Mouse (Mus musculus) myocyte (in vitro differentiated cells): ENCODE data around the gene Sostdc1. TPM values are rescaled to one million over a fixed set of nuclear protein-coding genes. Genes with fewer than 3 reads are reported as not detected.

Source experiments
- H3K27me3 ChIP-seq: one replicate; pipeline ENCODE4 v1.6.1; 2011; ENCODE audit not compliant: control insufficient read depth, insufficient read depth, insufficient read length
- H3K36me3 ChIP-seq: one replicate; pipeline ENCODE4 v1.6.1; 2011; ENCODE audit not compliant: control insufficient read depth, insufficient read depth
- H3K4me2 ChIP-seq: one replicate; pipeline ENCODE4 v1.6.1; 2011; ENCODE audit warnings: low read depth, control low read depth
- H3K4me3 ChIP-seq: one replicate; pipeline ENCODE4 v1.5.1; 2011; ENCODE audit warnings: mild to moderate bottlenecking, control low read depth, moderate library complexity
- H3K79me2 ChIP-seq: one replicate; pipeline ENCODE4 v1.6.1; 2011; ENCODE audit not compliant: control insufficient read depth, insufficient read depth
- H3ac ChIP-seq: one replicate; pipeline ENCODE4 v1.6.1; 2011; ENCODE audit not compliant: control insufficient read depth, insufficient read length
- CEBPB ChIP-seq: IDR thresholded peaks from 2 replicates; pipeline ENCODE4 v1.6.1; 2011; ENCODE audit warnings: mild to moderate bottlenecking, moderate library complexity; ENCODE audit not compliant: poor library complexity, insufficient read depth, severe bottlenecking
- E2F4 ChIP-seq: IDR thresholded peaks from one replicate; pipeline ENCODE4 v1.6.1; 2011; ENCODE audit warnings: mild to moderate bottlenecking, control low read depth, moderate library complexity; ENCODE audit not compliant: insufficient read depth
- MAX ChIP-seq: IDR thresholded peaks from one replicate; pipeline ENCODE4 v1.6.1; 2011; ENCODE audit warnings: low read depth, mild to moderate bottlenecking, control low read depth
- MYOD1 ChIP-seq, 3 experiments: IDR thresholded peaks; one replicate each; pipeline ENCODE4 v1.6.1; 2011; ENCODE audit warnings: control low read depth in 2 of 3, low read depth in 2 of 3, mild to moderate bottlenecking in 2 of 3, moderate library complexity in 1 of 3; ENCODE audit not compliant: insufficient read length in 2 of 3, control insufficient read depth in 1 of 3
- MYOG ChIP-seq, 3 experiments: IDR thresholded peaks; one replicate each; pipeline ENCODE4 v1.6.1; 2011; ENCODE audit warnings: control low read depth in 2 of 3, low read depth in 2 of 3, mild to moderate bottlenecking in 2 of 3; ENCODE audit not compliant: insufficient read length in 2 of 3, control insufficient read depth in 1 of 3, insufficient read depth in 1 of 3
- POLR2A ChIP-seq: IDR thresholded peaks from one replicate; pipeline ENCODE4 v1.6.1; 2011; ENCODE audit warnings: low read depth, mild to moderate bottlenecking, control low read depth, moderate library complexity; ENCODE audit not compliant: insufficient read length
- POLR2AphosphoS2 ChIP-seq: IDR thresholded peaks from one replicate; pipeline ENCODE4 v1.6.1; 2011; ENCODE audit warnings: low read depth, control low read depth; ENCODE audit not compliant: insufficient read length
- REST ChIP-seq: IDR thresholded peaks from one replicate; pipeline ENCODE4 v1.6.1; 2011; ENCODE audit warnings: mild to moderate bottlenecking, control low read depth, moderate library complexity; ENCODE audit not compliant: insufficient read depth, insufficient read length
- SRF ChIP-seq: IDR thresholded peaks from one replicate; pipeline ENCODE4 v1.6.1; 2011; ENCODE audit warnings: low read depth; ENCODE audit not compliant: control insufficient read depth, insufficient read length
- TCF12 ChIP-seq: IDR thresholded peaks from one replicate; pipeline ENCODE4 v1.6.1; 2011; ENCODE audit warnings: mild to moderate bottlenecking, control low read depth; ENCODE audit not compliant: poor library complexity, insufficient read depth, severe bottlenecking
- TCF3 ChIP-seq: IDR thresholded peaks from one replicate; pipeline ENCODE4 v1.6.1; 2011; ENCODE audit warnings: low read depth, control low read depth; ENCODE audit not compliant: insufficient read length
- USF1 ChIP-seq: IDR thresholded peaks from one replicate; pipeline ENCODE4 v1.6.1; 2011; ENCODE audit warnings: low read depth, mild to moderate bottlenecking, control low read depth, moderate library complexity
- polyA plus RNA-seq: library from polyadenylated mRNA; unstranded; fragments of >200 nt; fragmentation: generic; extraction: Trizol; gene quantifications from one replicate; pipeline ENCODE4 v1.2.1, GENCODE M21; 2012; ENCODE audit warnings: missing spikeins

Sostdc1 gene
- not detected for polyA plus RNA-seq

GRCm38 (mm10) chr12:36313916-36314315 lies at the start of gene Sostdc1:
Gene Sostdc1, plus strand, starts transcription at chr12:36314139.
- Histone ChIP-seq H3K79me2 (no peaks in the 10 kb centered on the region), H3K27me3 (no peaks in the 10 kb centered on the region), H3K4me3 (no peak within 1 kb of the TSS), H3ac (no peak within 1 kb of the TSS), H3K36me3 (no peaks in the 10 kb centered on the region), H3K4me2 (no peak within 1 kb of the TSS)
- TF ChIP-seq TCF3 (no peak), E2F4 (no peak), USF1 (no peak), MYOD1 (IDR thresholded peaks at IDR 0.05; ENCODE audit: control insufficient read depth in 1 of 3, insufficient read length in 2 of 3, low read depth in 2 of 3) (no peak), POLR2AphosphoS2 (no peak), MAX (no peak), TCF12 (no peak), POLR2A (no peak), CEBPB (no peak), MYOG (IDR thresholded peaks at IDR 0.05; ENCODE audit: control insufficient read depth in 1 of 3, insufficient read depth in 1 of 3, insufficient read length in 2 of 3, low read depth in 2 of 3) (no peak), SRF (no peak), REST (no peak)

GRCm38 (mm10) chr12:36267670-36268246 lies 46.2 kb upstream of the Sostdc1 start:
- H3K79me2 ChIP-seq = no peaks in the 10 kb centered on the region
- TF ChIP-seq USF1 (no peak), POLR2AphosphoS2 (no peak), MYOG (IDR thresholded peaks at IDR 0.05; ENCODE audit: control insufficient read depth in 1 of 3, insufficient read depth in 1 of 3, insufficient read length in 2 of 3, low read depth in 2 of 3) (no peak), TCF3 (no peak), REST (no peak), SRF (no peak), POLR2A (no peak), E2F4 (no peak), CEBPB (no peak), MYOD1 (IDR thresholded peaks at IDR 0.05; ENCODE audit: control insufficient read depth in 1 of 3, insufficient read length in 2 of 3, low read depth in 2 of 3) (no peak), TCF12 (no peak), MAX (no peak)
- no peaks in the 10 kb centered on the region for H3K27me3 ChIP-seq
- no peak overlapping the region for H3ac ChIP-seq
- no peak overlapping the region for H3K4me2 ChIP-seq
- H3K4me3 ChIP-seq = no peak overlapping the region
- no peaks in the 10 kb centered on the region for H3K36me3 ChIP-seq

GRCm38 (mm10) chr12:36274823-36275222 lies 39.1 kb upstream of the Sostdc1 start:
- no peaks in the 10 kb centered on the region for H3K79me2 ChIP-seq

GRCm38 (mm10) chr12:36289634-36290033 lies 24.3 kb upstream of the Sostdc1 start:
- Histone ChIP-seq H3K79me2 (no peaks in the 10 kb centered on the region), H3K36me3 (no peaks in the 10 kb centered on the region), H3ac (no peak overlapping the region), H3K4me3 (no peak overlapping the region), H3K27me3 (no peaks in the 10 kb centered on the region), H3K4me2 (no peak overlapping the region)
- TF ChIP-seq POLR2AphosphoS2 (no peak), TCF3 (no peak), MYOG (IDR thresholded peaks at IDR 0.05; ENCODE audit: control insufficient read depth in 1 of 3, insufficient read depth in 1 of 3, insufficient read length in 2 of 3, low read depth in 2 of 3) (peak; percentile 2 to 76 (median 75)), USF1 (no peak), E2F4 (no peak), POLR2A (no peak), REST (no peak), CEBPB (no peak), MAX (no peak), SRF (no peak), TCF12 (no peak), MYOD1 (IDR thresholded peaks at IDR 0.05; ENCODE audit: control insufficient read depth in 1 of 3, insufficient read length in 2 of 3, low read depth in 2 of 3) (peak in 2 of 3 experiments; percentile 73 to 89)

More at GRCm38 (mm10) chr12:36274823-36275222, 39.1 kb upstream of the Sostdc1 start:
- Histone ChIP-seq H3ac (no peak overlapping the region), H3K27me3 (no peaks in the 10 kb centered on the region), H3K36me3 (no peaks in the 10 kb centered on the region), H3K4me2 (no peak overlapping the region), H3K4me3 (no peak overlapping the region)
- no peak for TF ChIP-seq MYOD1 (IDR thresholded peaks at IDR 0.05; ENCODE audit: control insufficient read depth in 1 of 3, insufficient read length in 2 of 3, low read depth in 2 of 3)
- no peak for TF ChIP-seq TCF3
- no peak for TF ChIP-seq E2F4
- no peak for TF ChIP-seq REST
- TF ChIP-seq POLR2AphosphoS2 = no peak
- no peak for TF ChIP-seq CEBPB
- no peak for TF ChIP-seq SRF
- TF ChIP-seq MYOG (IDR thresholded peaks at IDR 0.05; ENCODE audit: control insufficient read depth in 1 of 3, insufficient read depth in 1 of 3, insufficient read length in 2 of 3, low read depth in 2 of 3) = no peak
- TF ChIP-seq USF1 = no peak
- no peak for TF ChIP-seq TCF12
- TF ChIP-seq POLR2A = no peak
- no peak for TF ChIP-seq MAX
